Mouse (Mus musculus) embryonic facial prominence, embryonic 15.5 days (tissue): ENCODE results near the gene Cideb. TPM values are rescaled to one million over a fixed set of nuclear protein-coding genes. Genes with fewer than 3 reads are reported as not detected.

Source experiments
- ATAC-seq: fragments of 200-750 bp; cut with Nextera tagmentation; 2 replicates; pipeline ENCODE4 v1.8.0; 2017; ENCODE audit warnings: low read depth, moderate TSS enrichment; ENCODE audit not compliant: insufficient number of reproducible peaks, low FRiP score, low TSS enrichment
- H3K27ac ChIP-seq: fragments of 300-500 bp; sonication (generic); replicated peaks from 2 replicates; pipeline ENCODE4 v1.5.1; 2015; ENCODE audit warnings: mild to moderate bottlenecking, inconsistent platforms
- H3K27me3 ChIP-seq: fragments of 300-500 bp; sonication (generic); 2 replicates; pipeline ENCODE4 v1.6.1; 2015; ENCODE audit warnings: inconsistent platforms
- H3K36me3 ChIP-seq: fragments of 300-500 bp; sonication (generic); 2 replicates; pipeline ENCODE4 v1.6.1; 2015; ENCODE audit warnings: mild to moderate bottlenecking, inconsistent platforms
- H3K4me1 ChIP-seq: fragments of 300-500 bp; sonication (generic); 2 replicates; pipeline ENCODE4 v1.6.1; 2015; ENCODE audit warnings: inconsistent platforms
- H3K4me2 ChIP-seq: fragments of 300-500 bp; sonication (generic); replicated peaks from 2 replicates; pipeline ENCODE4 v1.6.1; 2015; ENCODE audit warnings: mild to moderate bottlenecking, inconsistent platforms
- H3K4me3 ChIP-seq: fragments of 300-500 bp; sonication (generic); replicated peaks from 2 replicates; pipeline ENCODE4 v1.5.1; 2015; ENCODE audit warnings: mild to moderate bottlenecking, inconsistent platforms
- H3K9ac ChIP-seq: fragments of 300-500 bp; sonication (generic); 2 replicates; pipeline ENCODE4 v1.6.1; 2015; ENCODE audit warnings: inconsistent platforms
- H3K9me3 ChIP-seq: fragments of 300-500 bp; sonication (generic); replicated peaks from 2 replicates; pipeline ENCODE4 v1.6.1; 2016; ENCODE audit warnings: inconsistent platforms
- WGBS: fragments of 180-500 bp; shearing (Covaris S2); methylation state at CpG from one replicate; pipeline ENCODE4 v1.1.7; 2015; 5-methylcytosine and 5-hydroxymethylcytosine counted together
- polyA plus RNA-seq: library from polyadenylated mRNA; unstranded; fragments of >200 nt; fragmentation: Nextera tagmentation; extraction: Ambion mirVana; gene quantifications from 2 replicates; pipeline ENCODE4 v1.2.1, GENCODE M21; 2015

Cideb gene
- polyA plus RNA-seq: 0.47 and 0.60 TPM in 2 replicates

DNA sequence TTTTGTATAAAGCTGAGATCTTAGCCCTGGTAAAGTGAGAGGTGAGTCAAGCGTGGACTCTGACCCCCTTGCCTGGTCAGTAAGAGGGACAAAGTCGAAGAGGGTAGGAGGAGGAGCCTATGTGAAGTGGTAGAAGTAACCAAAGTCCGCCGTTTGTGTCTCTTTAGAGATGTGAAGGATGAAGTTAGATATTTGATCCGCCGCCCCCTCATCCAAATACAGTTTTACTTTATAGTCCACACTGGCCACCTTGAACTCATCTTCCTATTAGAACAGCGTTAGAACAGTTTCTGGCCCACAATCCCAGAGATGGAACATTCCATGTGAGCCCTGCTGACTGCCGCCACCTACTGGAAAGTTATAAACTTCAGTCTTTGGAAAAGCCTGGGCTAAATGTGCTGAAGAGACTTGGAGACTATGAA lies at the start of gene Cideb:
TSS of gene Cideb (minus strand) at position 96 of the 422 bp plus-strand sequence.
- Histone ChIP-seq H3K9me3 (no peaks in the 10 kb centered on the region), H3K27me3 (peaks cover 10% of the 10 kb centered on the region), H3K9ac (no peak within 1 kb of the TSS), H3K27ac (no peak within 1 kb of the TSS), H3K4me3 (no peak within 1 kb of the TSS; the same call in 1 of the 2 replicates), H3K4me1 (peaks cover 22% of the 10 kb centered on the region), H3K4me2 (peak within 1 kb of the TSS; percentile 33), H3K36me3 (peaks cover 36% of the 10 kb centered on the region)
- no peak for ATAC-seq
- WGBS: 16% methylated on average over 8 of the region's 8 CpGs

DNA sequence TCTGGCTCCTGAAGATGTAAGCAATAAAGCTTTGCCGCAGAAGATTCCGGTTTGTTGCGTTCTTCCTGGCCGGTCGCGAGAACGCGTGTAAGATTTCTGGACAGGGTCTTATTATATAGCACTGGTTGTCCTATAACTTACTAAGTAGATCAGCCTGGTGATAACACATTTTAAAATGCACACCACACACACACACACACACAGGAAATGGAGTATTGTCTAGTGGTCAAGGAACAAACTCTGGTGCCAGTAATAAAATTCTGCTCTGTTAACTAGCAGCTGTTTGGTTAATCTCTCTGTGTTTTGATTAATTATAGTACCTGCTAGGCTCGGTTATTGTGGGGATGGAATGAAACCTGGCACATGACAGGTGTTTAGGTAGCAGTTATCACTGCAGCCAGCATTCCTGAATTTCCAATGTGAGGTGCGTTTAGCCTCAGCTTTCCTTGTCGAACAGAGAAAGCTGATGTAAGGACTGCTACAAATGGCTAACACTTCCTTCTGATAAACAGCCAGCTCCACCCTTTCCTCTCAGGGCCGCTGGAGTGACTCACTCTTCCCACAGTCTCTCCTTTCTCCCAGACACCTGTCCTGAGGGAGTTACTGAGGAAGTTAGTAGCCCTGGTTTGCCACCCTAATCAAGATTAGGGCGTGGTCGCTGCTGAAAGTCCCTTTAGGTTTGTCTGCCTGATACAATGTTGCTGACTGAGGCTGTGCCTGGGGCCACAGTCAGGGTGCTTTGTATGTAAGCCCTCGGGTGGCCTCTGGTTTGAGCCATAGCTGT lies 37.3 kb upstream of the Cideb start:
- H3K36me3 ChIP-seq: no peaks in the 10 kb centered on the region
- no peak overlapping the region for H3K4me3 ChIP-seq
- H3K4me1 ChIP-seq: no peaks in the 10 kb centered on the region
- no peaks in the 10 kb centered on the region for H3K27me3 ChIP-seq
- H3K9me3 ChIP-seq: no peaks in the 10 kb centered on the region
- H3K4me2 ChIP-seq: no peak overlapping the region
- 78% methylated on average over 15 of the region's 15 CpGs for WGBS
- no peak overlapping the region for H3K27ac ChIP-seq
- no peak overlapping the region for H3K9ac ChIP-seq
- ATAC-seq: no peak

DNA sequence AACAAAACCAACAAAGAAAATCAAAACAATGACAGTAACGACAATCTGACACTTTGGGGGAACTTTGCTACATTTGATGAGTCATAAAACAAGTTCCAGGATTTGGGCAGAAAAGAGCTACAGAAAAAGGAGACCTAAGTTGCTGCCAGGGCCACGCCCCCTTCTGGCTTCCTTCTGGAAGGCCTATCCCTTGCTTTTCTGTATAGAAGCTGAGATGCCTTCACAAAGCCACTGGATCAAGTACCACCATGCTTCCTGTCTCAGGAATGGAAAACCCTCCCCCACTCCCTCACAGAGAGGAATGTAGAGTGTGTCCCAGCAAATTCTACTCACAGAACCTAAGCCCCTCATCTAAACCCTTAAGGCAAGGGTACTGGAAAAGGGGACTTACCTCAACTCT lies 35.7 kb upstream of the Cideb start:
- no peak for ATAC-seq
- H3K9me3 ChIP-seq: no peaks in the 10 kb centered on the region
- no peak overlapping the region for H3K4me3 ChIP-seq
- no peak overlapping the region for H3K9ac ChIP-seq
- no peaks in the 10 kb centered on the region for H3K4me1 ChIP-seq
- no peaks in the 10 kb centered on the region for H3K36me3 ChIP-seq
- no peak overlapping the region for H3K4me2 ChIP-seq
- H3K27me3 ChIP-seq: no peaks in the 10 kb centered on the region
- no peak overlapping the region for H3K27ac ChIP-seq
- WGBS: 56% methylated on average over 2 of the region's 2 CpGs

- H3K4me3 ChIP-seq: no peak overlapping the region
- H3K27ac ChIP-seq: no peak overlapping the region
- H3K4me2 ChIP-seq: no peak overlapping the region
- 47% methylated on average over 2 of the region's 2 CpGs for WGBS
- peaks cover 2% of the 10 kb centered on the region for H3K4me1 ChIP-seq
- no peak overlapping the region for H3K9ac ChIP-seq
- H3K27me3 ChIP-seq: no peaks in the 10 kb centered on the region
- H3K9me3 ChIP-seq: no peaks in the 10 kb centered on the region
- ATAC-seq: no peak
- no peaks in the 10 kb centered on the region for H3K36me3 ChIP-seq
Observed at GRCm38 (mm10) chr14:55793461-55793860, 35.2 kb upstream of the Cideb start.

GRCm38 (mm10) chr14:55788256-55789050 lies 30.2 kb upstream of the Cideb start, which contains the start of gene Ripk3:
Ripk3 (minus strand) TSS chr14:55788865.
- Histone ChIP-seq H3K9me3 (no peaks in the 10 kb centered on the region), H3K4me2 (peak within 1 kb of the TSS; percentile 80), H3K4me1 (peaks cover 18% of the 10 kb centered on the region), H3K4me3 (peak within 1 kb of the TSS; percentile 49), H3K36me3 (no peaks in the 10 kb centered on the region), H3K27me3 (peaks cover 17% of the 10 kb centered on the region), H3K27ac (no peak within 1 kb of the TSS), H3K9ac (peak within 1 kb of the TSS; percentile 34; the same call in 1 of the 2 replicates)
- no peak for ATAC-seq
- WGBS: 5% methylated on average over 40 of the region's 40 CpGs

DNA sequence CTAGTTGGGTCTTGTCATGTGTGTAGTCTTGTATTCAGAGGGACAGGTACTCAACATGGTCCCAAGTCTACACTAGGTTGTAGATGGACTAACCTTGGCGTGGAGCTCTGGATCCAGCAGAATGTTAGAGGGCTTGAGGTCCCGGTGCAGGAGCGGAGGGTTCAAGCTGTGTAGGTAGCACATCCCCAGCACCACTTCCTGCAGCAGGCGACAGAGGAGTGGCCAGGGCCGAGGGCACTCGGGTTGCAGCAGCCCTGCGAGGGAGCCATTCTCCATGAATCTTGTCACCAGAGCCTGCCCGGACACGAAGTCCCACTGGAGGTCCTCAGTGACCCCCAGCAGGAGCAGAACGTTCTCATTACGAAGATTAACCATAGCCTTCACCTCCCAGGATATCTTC lies 29.5 kb upstream of the Cideb start:
- Histone ChIP-seq H3K4me1 (peaks cover 21% of the 10 kb centered on the region), H3K4me2 (peak overlapping the region; percentile 80), H3K27ac (no peak overlapping the region), H3K9me3 (no peaks in the 10 kb centered on the region), H3K4me3 (peak overlapping the region; percentile 49), H3K36me3 (no peaks in the 10 kb centered on the region), H3K27me3 (peaks cover 17% of the 10 kb centered on the region), H3K9ac (no peak overlapping the region)
- 40% methylated on average over 11 of the region's 11 CpGs for WGBS
- ATAC-seq: no peak

DNA sequence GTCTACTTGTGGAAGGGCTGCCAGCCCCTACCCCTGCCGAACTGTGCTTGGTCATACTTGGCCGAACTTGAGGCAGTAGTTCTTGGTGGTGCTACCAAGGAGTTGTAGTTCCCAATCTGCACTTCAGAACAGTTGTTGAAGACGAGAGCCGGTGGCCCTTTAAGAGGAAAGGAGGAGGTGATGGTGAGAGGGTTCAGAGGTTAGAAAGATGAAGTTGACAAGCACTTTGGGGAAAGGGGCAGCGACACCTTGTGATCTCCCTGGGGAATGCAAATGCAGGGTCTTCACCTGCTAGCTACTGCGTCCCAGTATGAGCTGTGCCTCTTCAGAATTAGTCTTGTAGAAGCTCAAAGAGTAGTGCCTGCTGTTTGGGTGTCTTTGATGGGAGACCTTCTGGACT lies 26.9 kb upstream of the Cideb start:
- Histone ChIP-seq H3K4me1 (peaks cover 41% of the 10 kb centered on the region), H3K27me3 (peaks cover 26% of the 10 kb centered on the region), H3K9me3 (no peaks in the 10 kb centered on the region), H3K9ac (no peak overlapping the region), H3K36me3 (no peaks in the 10 kb centered on the region), H3K4me3 (no peak overlapping the region), H3K4me2 (no peak overlapping the region), H3K27ac (no peak overlapping the region)
- WGBS: 34% methylated on average over 6 of the region's 6 CpGs
- ATAC-seq: no peak

DNA sequence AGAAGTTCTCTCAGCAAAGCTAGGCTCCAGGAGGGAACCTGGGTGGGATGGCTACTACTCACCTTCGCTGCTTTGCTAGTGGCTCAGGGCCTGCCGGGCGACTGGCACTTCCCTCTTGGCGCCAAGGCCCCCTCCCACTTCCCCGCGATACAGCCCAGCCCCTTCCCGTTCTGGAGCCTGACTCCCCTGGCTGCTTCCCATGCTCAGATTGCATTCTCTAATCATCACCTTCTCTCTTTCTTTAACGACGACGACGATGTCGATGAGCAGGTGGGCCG lies 25.6 kb upstream of the Cideb start, which contains the start of gene Adcy4:
TSS of gene Adcy4 (minus strand) at position 138 of the 278 bp plus-strand sequence.
- Histone ChIP-seq H3K4me2 (peak within 1 kb of the TSS; percentile 76), H3K4me1 (peaks cover 41% of the 10 kb centered on the region), H3K27ac (peak within 1 kb of the TSS; percentile 88), H3K4me3 (peak within 1 kb of the TSS; percentile 48), H3K36me3 (no peaks in the 10 kb centered on the region), H3K27me3 (peaks cover 26% of the 10 kb centered on the region), H3K9ac (peak within 1 kb of the TSS; percentile 35), H3K9me3 (no peaks in the 10 kb centered on the region)
- WGBS: 4% methylated on average over 13 of the region's 13 CpGs
- no peak for ATAC-seq

GRCm38 (mm10) chr14:55783171-55783957 lies 25.1 kb upstream of the Cideb start:
- peak overlapping the region; percentile 88 for H3K27ac ChIP-seq
- peak overlapping the region; percentile 76 for H3K4me2 ChIP-seq
- H3K27me3 ChIP-seq: peaks cover 26% of the 10 kb centered on the region
- ATAC-seq: peak; percentile 76
- 1% methylated on average over 31 of the region's 31 CpGs for WGBS
- H3K36me3 ChIP-seq: peaks cover under 1% of the 10 kb centered on the region; the same call in 1 of the 2 replicates
- H3K9ac ChIP-seq: peak overlapping the region; percentile 35
- H3K4me3 ChIP-seq: peak overlapping the region; percentile 48
- H3K9me3 ChIP-seq: no peaks in the 10 kb centered on the region
- H3K4me1 ChIP-seq: peaks cover 38% of the 10 kb centered on the region

DNA sequence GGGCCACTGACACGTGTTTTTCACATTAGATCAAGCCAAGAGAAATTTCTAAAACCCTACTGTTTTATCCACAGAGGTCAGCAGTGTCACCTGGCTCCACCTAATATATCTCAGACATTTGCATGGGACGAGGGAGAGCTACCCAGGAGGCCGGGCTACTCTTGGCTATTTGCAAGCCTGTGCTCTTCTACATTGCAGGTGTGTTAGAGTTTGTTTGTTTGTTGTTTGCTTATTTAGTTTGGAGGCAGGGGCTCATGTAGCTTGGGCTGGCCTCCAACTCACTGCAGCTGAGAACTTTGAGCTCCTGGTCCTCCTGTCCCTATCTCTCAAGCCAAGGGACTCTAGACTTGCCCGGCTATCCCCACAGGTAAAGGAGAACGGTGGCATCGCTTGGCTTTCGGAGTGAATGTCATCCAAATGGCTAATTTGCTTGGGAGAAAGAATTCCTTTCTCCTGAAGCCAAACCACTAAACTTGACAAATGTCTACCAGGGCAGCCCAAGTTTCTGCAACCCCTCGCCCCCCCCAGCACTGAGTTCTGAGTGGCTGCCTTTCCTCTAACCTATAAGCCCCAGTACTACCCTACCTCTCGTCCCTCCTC lies 24.2 kb upstream of the Cideb start:
- peaks cover 8% of the 10 kb centered on the region for H3K36me3 ChIP-seq
- WGBS: 34% methylated on average over 9 of the region's 9 CpGs
- peaks cover 29% of the 10 kb centered on the region for H3K4me1 ChIP-seq
- no peak for ATAC-seq
- 0 out of 2 replicates have a peak, but pooled peaks cover 19% of the 10 kb centered on the region for H3K27me3 ChIP-seq
- H3K4me3 ChIP-seq: peak overlapping the region; percentile 48
- H3K9me3 ChIP-seq: no peaks in the 10 kb centered on the region
- H3K4me2 ChIP-seq: peak overlapping the region; percentile 76
- H3K27ac ChIP-seq: peak overlapping the region; percentile 88
- 0 out of 2 replicates have a peak overlapping the region, but pooled peaks have one; percentile 4 for H3K9ac ChIP-seq
